In the genomic region with DNA sequence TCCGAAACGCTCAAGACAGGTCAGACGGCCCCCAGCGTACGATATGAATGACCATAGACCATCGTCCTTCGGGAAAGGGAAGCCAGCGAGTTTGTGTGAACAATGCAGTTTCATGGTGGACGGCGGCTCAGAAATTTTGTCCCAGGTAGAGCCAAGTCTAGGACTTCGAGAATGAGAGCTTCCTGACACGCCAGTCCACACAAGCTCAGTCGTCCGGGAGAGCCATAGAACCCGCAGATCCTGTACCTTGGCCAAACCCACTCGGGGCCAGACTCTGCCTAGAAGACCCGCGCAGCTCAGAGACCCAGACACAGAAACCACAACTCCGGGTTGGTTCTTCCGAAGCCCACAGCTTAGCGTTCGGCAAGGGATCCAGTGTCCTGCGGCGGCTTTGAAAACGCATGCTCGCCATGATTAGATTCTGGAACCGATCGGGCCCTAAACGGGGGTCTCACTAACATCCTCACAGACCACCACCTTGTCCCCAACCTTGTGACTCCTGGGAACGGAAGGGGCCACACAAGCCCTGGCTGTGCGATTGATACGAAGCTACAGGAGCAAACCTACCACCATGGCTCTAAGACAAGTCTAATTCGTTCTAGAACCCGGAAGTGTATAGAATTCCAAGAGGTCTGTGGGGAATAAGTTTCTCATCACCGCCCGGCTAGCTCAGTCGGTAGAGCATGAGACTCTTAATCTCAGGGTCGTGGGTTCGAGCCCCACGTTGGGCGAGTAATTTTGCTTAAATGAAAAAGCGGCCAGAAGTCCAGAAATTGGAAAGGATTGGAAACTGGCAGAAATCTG, we compare ENCODE assay signal across 8 mouse cellular contexts. TPM values are rescaled to one million over a fixed set of nuclear protein-coding genes. Genes with fewer than 3 reads are reported as not detected.
DNase-seq lines count a peak whose midpoint lies in the region; ATAC-seq and TF ChIP-seq lines count a peak whose summit lies in the region.

No protein-coding gene starts in this region.

- TF ChIP-seq CTCF in layer of hippocampus, adult 2 months (conservative IDR thresholded peaks at IDR 0.05): no peak
- no peak for TF ChIP-seq CTCF in lung, adult 2 months (IDR thresholded peaks at IDR 0.05; ENCODE audit: insufficient read depth, low read length)
- no peak for TF ChIP-seq CTCF in testis, adult 2 months (IDR thresholded peaks at IDR 0.05; ENCODE audit: control insufficient read depth, insufficient read depth, insufficient replicate concordance, low read depth, low read length)

- no peaks in the 10 kb centered on the region for H3K27me3 ChIP-seq in neural tube, embryonic 14.5 days (ENCODE audit: control insufficient read depth, insufficient read depth, low read length)
- peaks cover 6% of the 10 kb centered on the region; the same call in 1 of the 2 replicates for H3K27me3 ChIP-seq in testis, adult 2 months (ENCODE audit: control insufficient read depth, insufficient read depth, low read length)

- peak; percentile 81 for DNase-seq in ES-E14 (ENCODE audit: low read depth, low spot score)
- peak; percentile 88 for DNase-seq in cerebellum, adult 8-10 months
- peak; percentile 88 for DNase-seq in forelimb bud, embryonic 11.5 days (ENCODE audit: low read depth, low spot score)
- peak; percentile 83 for DNase-seq in heart, postnatal 4 days
- peak; percentile 89 to 91 for DNase-seq in layer of hippocampus, adult 2 months (ENCODE audit: low spot score in 2 of 2)
- peak; percentile 90 for DNase-seq in lung, adult 2 months

- H3K36me3 ChIP-seq in ES-E14 (ENCODE audit: control insufficient read depth, insufficient read depth, low read length, poor library complexity, severe bottlenecking): no peaks in the 10 kb centered on the region
- no peaks in the 10 kb centered on the region for H3K36me3 ChIP-seq in neural tube, embryonic 14.5 days (ENCODE audit: control insufficient read depth, insufficient read depth, low read length)
- H3K36me3 ChIP-seq in testis, adult 2 months (ENCODE audit: control insufficient read depth, insufficient read depth, low read length): no peaks in the 10 kb centered on the region

- H3K4me2 ChIP-seq in neural tube, embryonic 14.5 days (ENCODE audit: low read depth, low read length): peak overlapping the region; percentile 57

- peak overlapping the region; percentile 82 to 83 for H3K4me3 ChIP-seq in ES-E14 (ENCODE audit: insufficient read depth in 1 of 2, low read depth in 1 of 2, low read length in 2 of 2, poor library complexity in 1 of 2, severe bottlenecking in 1 of 2)
- peak overlapping the region; percentile 81 for H3K4me3 ChIP-seq in layer of hippocampus, adult 2 months
- H3K4me3 ChIP-seq in lung, adult 2 months (replicated peaks; ENCODE audit: extremely low read depth, low read depth, low read length): peak overlapping the region; percentile 99
- peak overlapping the region; percentile 59 for H3K4me3 ChIP-seq in neural tube, embryonic 14.5 days (ENCODE audit: low read depth, low read length)
- peak overlapping the region; percentile 93 for H3K4me3 ChIP-seq in testis, adult 2 months (ENCODE audit: control insufficient read depth, low read depth, low read length)

- in situ Hi-C loops in ES-E14 (cut with MboI; ENCODE audit: low sequenced_read_pairs in 2 of 2, unreplicated experiment in 2 of 2): no loop called here

- TF ChIP-seq POLR2A in lung, adult 2 months (IDR thresholded peaks at IDR 0.05; ENCODE audit: borderline replicate concordance, extremely low read depth, low read depth, low read length): 0 out of 2 replicates have a peak, but pooled peaks have one; percentile 14
- 0 out of 2 replicates have a peak, but pooled peaks have one; percentile 19 for TF ChIP-seq POLR2A in testis, adult 2 months (IDR thresholded peaks at IDR 0.05; ENCODE audit: control insufficient read depth, low read depth, low read length)

- under 1% methylated on average over 42 of the region's 42 CpGs for WGBS in lung, adult 2 months
- 2% methylated on average over 42 of the region's 42 CpGs for WGBS in neural tube, embryonic 14.5 days

- peaks cover 4 to 17% of the 10 kb centered on the region in 2 experiments for H3K4me1 ChIP-seq in ES-E14 (ENCODE audit: control insufficient read depth in 2 of 2, insufficient read depth in 2 of 2, low read length in 2 of 2, poor library complexity in 1 of 2)
- H3K4me1 ChIP-seq in lung, adult 2 months (ENCODE audit: control insufficient read depth, insufficient read depth, low read length): peaks cover 8% of the 10 kb centered on the region
- H3K4me1 ChIP-seq in neural tube, embryonic 14.5 days (ENCODE audit: control insufficient read depth, insufficient read depth, low read length): 0 out of 2 replicates have a peak, but pooled peaks cover 3% of the 10 kb centered on the region
- H3K4me1 ChIP-seq in testis, adult 2 months (ENCODE audit: control insufficient read depth, insufficient read depth, low read length): peaks cover 18% of the 10 kb centered on the region

- peak overlapping the region; percentile 92 for H3K9ac ChIP-seq in ES-E14 (ENCODE audit: insufficient read depth, low read depth, low read length, poor library complexity, severe bottlenecking)
- peak overlapping the region; percentile 62 for H3K9ac ChIP-seq in neural tube, embryonic 14.5 days (replicated peaks; ENCODE audit: low read depth, low read length)

- peak overlapping the region; percentile 55; the same call in 1 of the 2 replicates for H3K27ac ChIP-seq in ES-E14 (ENCODE audit: insufficient read depth, low read depth, low read length, poor library complexity, severe bottlenecking)
- H3K27ac ChIP-seq in layer of hippocampus, adult 2 months: peak overlapping the region; percentile 91
- H3K27ac ChIP-seq in neural tube, embryonic 14.5 days (ENCODE audit: low read depth, low read length): peak overlapping the region; percentile 50; the same call in 1 of the 2 replicates
- H3K27ac ChIP-seq in testis, adult 2 months (ENCODE audit: control insufficient read depth, insufficient read depth, low read depth, low read length): peak overlapping the region; percentile 69

- peak; percentile 22 for ATAC-seq in neural tube, embryonic 14.5 days (ENCODE audit: low read depth)

- H3K9me3 ChIP-seq in ES-E14 (ENCODE audit: control insufficient read depth, insufficient read depth, low read depth, low read length): no peaks in the 10 kb centered on the region
- no peaks in the 10 kb centered on the region for H3K9me3 ChIP-seq in neural tube, embryonic 14.5 days (ENCODE audit: control insufficient read depth, low read length)

TF ChIP-seq in ES-E14, 5 proteins besides CTCF, POLR2A, EP300 and RAD21:
- no peak for TF ChIP-seq HCFC1 (IDR thresholded peaks at IDR 0.05; ENCODE audit: borderline replicate concordance, insufficient read depth, low read length)
- no peak for TF ChIP-seq CHD2 (IDR thresholded peaks at IDR 0.05; ENCODE audit: low read depth, low read length)
- TF ChIP-seq MAFK (IDR thresholded peaks at IDR 0.05; ENCODE audit: insufficient read depth, low read depth, low read length): peak; percentile 87
- no peak for TF ChIP-seq ZNF384 (IDR thresholded peaks at IDR 0.05; ENCODE audit: low read depth, low read length)
- TF ChIP-seq ZC3H11A (IDR thresholded peaks at IDR 0.05; ENCODE audit: borderline replicate concordance, low read depth, low read length): no peak
TF ChIP-seq in ES-E14: peak in this region for 1.

RNA-seq across cellular contexts. Expression of a gene that starts 17.1 kb away (rescaled TPM):
- 8.4 and 8.8 TPM in 2 replicates for total RNA-seq in ES-E14 (2012; rRNA removed)
- total RNA-seq in heart, postnatal 4 days (2021): 1 to 10 TPM; 5.8 to 6.3 TPM
- 1 to 10 TPM; 5.7 to 6.9 TPM for total RNA-seq in layer of hippocampus, adult 2 months (2021)
- polyA plus RNA-seq in lung, adult 2 months (2012; rRNA removed): 13.4 and 14.0 TPM in 2 replicates
- polyA plus RNA-seq in neural tube, embryonic 14.5 days (2014; fragmentation: Nextera tagmentation; extraction: Ambion mirVana): 16.9 and 19.8 TPM in 2 replicates
- 3.5 and 3.7 TPM in 2 replicates for polyA plus RNA-seq in testis, adult 2 months (2012; rRNA removed)

RNA-seq across cellular contexts. Expression of a gene that starts 52.4 kb away (rescaled TPM):
- 19.9 and 26.9 TPM in 2 replicates for total RNA-seq in ES-E14 (2012; rRNA removed)
- 10 to 100 TPM in 1 of 2 experiments, 1 to 10 TPM in 1; 9.3 to 10.3 TPM for total RNA-seq in heart, postnatal 4 days (2021)
- 10 to 100 TPM; 30.1 to 33.6 TPM for total RNA-seq in layer of hippocampus, adult 2 months (2021)
- 14.9 and 15.2 TPM in 2 replicates for polyA plus RNA-seq in lung, adult 2 months (2012; rRNA removed)
- polyA plus RNA-seq in neural tube, embryonic 14.5 days (2014; fragmentation: Nextera tagmentation; extraction: Ambion mirVana): 26.6 TPM in 2 replicates
- 45.3 and 57.6 TPM in 2 replicates for polyA plus RNA-seq in testis, adult 2 months (2012; rRNA removed)

RNA-seq across cellular contexts. Expression of a gene that starts 53.8 kb away (rescaled TPM):
- 62.5 and 93.1 TPM in 2 replicates for total RNA-seq in ES-E14 (2012; rRNA removed)
- not detected for total RNA-seq in heart, postnatal 4 days (2021)
- total RNA-seq in layer of hippocampus, adult 2 months (2021): not detected
- 0.06 TPM in 1 of 2 replicates, not detected in the other for polyA plus RNA-seq in lung, adult 2 months (2012; rRNA removed)
- polyA plus RNA-seq in neural tube, embryonic 14.5 days (2014; fragmentation: Nextera tagmentation; extraction: Ambion mirVana): not detected in 2 replicates
- polyA plus RNA-seq in testis, adult 2 months (2012; rRNA removed): 4.5 and 4.9 TPM in 2 replicates

Comparison
In these comparisons a context has a peak if more than half of its experiments do, and no peak if none do; other contexts are left out.
1. Peak in every context shown above with its lines: DNase-seq, ATAC-seq, H3K4me3 ChIP-seq and H3K27ac ChIP-seq.
2. RNA of a gene that starts 53.8 kb away (total RNA-seq): 62.5 to 93.1 TPM in ES-E14; not detected in heart, postnatal 4 days and not detected in layer of hippocampus, adult 2 months; every median in the first group is over 10 times any median in the second.